Mouse (Mus musculus) neural tube, embryonic 14.5 days (tissue): Measurements from ENCODE around the gene Sipa1l3. TPM values are rescaled to one million over a fixed set of nuclear protein-coding genes. Genes with fewer than 3 reads are reported as not detected.

Experiments used
- ATAC-seq: fragments of 200-750 bp; cut with Nextera tagmentation; 2 replicates; pipeline ENCODE4 v1.8.0; 2017; ENCODE audit warnings: low read depth, mild to moderate bottlenecking, moderate TSS enrichment, moderate library complexity
- H3K27ac ChIP-seq: fragments of 300-500 bp; sonication (generic); 2 replicates; pipeline ENCODE4 v1.5.1; 2014; ENCODE audit warnings: low read depth, mild to moderate bottlenecking, control low read depth, low read length, moderate library complexity, mixed read lengths
- H3K27me3 ChIP-seq: fragments of 300-500 bp; sonication (generic); 2 replicates; pipeline ENCODE4 v1.6.1; 2014; ENCODE audit warnings: low read length; ENCODE audit not compliant: control insufficient read depth, insufficient read depth
- H3K36me3 ChIP-seq: fragments of 300-500 bp; sonication (generic); 2 replicates; pipeline ENCODE4 v1.6.1; 2014; ENCODE audit warnings: low read length, mixed read lengths; ENCODE audit not compliant: control insufficient read depth, insufficient read depth
- H3K4me1 ChIP-seq: fragments of 300-500 bp; sonication (generic); 2 replicates; pipeline ENCODE4 v1.6.1; 2014; ENCODE audit warnings: low read length; ENCODE audit not compliant: control insufficient read depth, insufficient read depth
- H3K4me2 ChIP-seq: fragments of 300-500 bp; sonication (generic); 2 replicates; pipeline ENCODE4 v1.6.1; 2014; ENCODE audit warnings: mild to moderate bottlenecking, low read depth, low read length, control low read depth
- H3K4me3 ChIP-seq: fragments of 300-500 bp; sonication (generic); 2 replicates; pipeline ENCODE4 v1.5.1; 2014; ENCODE audit warnings: low read depth, low read length, control low read depth, mixed read lengths
- H3K9ac ChIP-seq: fragments of 300-500 bp; sonication (generic); replicated peaks from 2 replicates; pipeline ENCODE4 v1.6.1; 2014; ENCODE audit warnings: low read depth, mild to moderate bottlenecking, control low read depth, low read length, mixed read lengths
- H3K9me3 ChIP-seq: fragments of 300-500 bp; sonication (generic); 2 replicates; pipeline ENCODE4 v1.6.1; 2016; ENCODE audit warnings: low read length; ENCODE audit not compliant: control insufficient read depth
- WGBS: fragments of 180-500 bp; shearing (Covaris S2); extraction: QIAGEN DNeasy Blood & Tissue Kit; methylation state at CpG from one replicate; pipeline ENCODE4 v1.1.7; 2014; 5-methylcytosine and 5-hydroxymethylcytosine counted together
- polyA plus RNA-seq: library from polyadenylated mRNA; unstranded; fragments of >200 nt; fragmentation: Nextera tagmentation; extraction: Ambion mirVana; gene quantifications from 2 replicates; pipeline ENCODE4 v1.2.1, GENCODE M21; 2014

The Sipa1l3 gene
- polyA plus RNA-seq, 1 experiment from 2014 or later = 22.1 TPM

- H3K4me1 ChIP-seq = peaks cover 11% of the 10 kb centered on the region; the same call in 1 of the 2 replicates
- no peak for ATAC-seq
Measured at GRCm38 (mm10) chr7:29517178-29517577, 1.3 kb downstream of the Sipa1l3 start.

GRCm38 (mm10) chr7:29515652-29516051 lies 2.8 kb downstream of the Sipa1l3 start:
- Histone ChIP-seq H3K9me3 (no peaks in the 10 kb centered on the region), H3K4me1 (peaks cover 16% of the 10 kb centered on the region; the same call in 1 of the 2 replicates), H3K4me2 (no peak overlapping the region), H3K9ac (no peak overlapping the region), H3K27ac (no peak overlapping the region), H3K27me3 (no peaks in the 10 kb centered on the region), H3K36me3 (no peaks in the 10 kb centered on the region), H3K4me3 (no peak overlapping the region)
- 82% methylated on average over 3 of the region's 3 CpGs for WGBS
- no peak for ATAC-seq

More at GRCm38 (mm10) chr7:29517178-29517577, 1.3 kb downstream of the Sipa1l3 start:
- WGBS = 47% methylated on average over 5 of the region's 5 CpGs
- no peaks in the 10 kb centered on the region for H3K9me3 ChIP-seq
- no peak overlapping the region for H3K27ac ChIP-seq
- no peaks in the 10 kb centered on the region for H3K27me3 ChIP-seq
- H3K4me3 ChIP-seq = peak overlapping the region; percentile 95
- H3K4me2 ChIP-seq = peak overlapping the region; percentile 79
- H3K9ac ChIP-seq = no peak overlapping the region; the same call in none of the 2 replicates
- no peaks in the 10 kb centered on the region for H3K36me3 ChIP-seq

- WGBS = 64% methylated on average over 4 of the region's 4 CpGs
- ATAC-seq = no peak
- H3K9ac ChIP-seq = no peak overlapping the region
- H3K4me1 ChIP-seq = peaks cover 16% of the 10 kb centered on the region; the same call in 1 of the 2 replicates
- H3K4me2 ChIP-seq = no peak overlapping the region
- H3K4me3 ChIP-seq = no peak overlapping the region
- H3K36me3 ChIP-seq = no peaks in the 10 kb centered on the region
- H3K27me3 ChIP-seq = no peaks in the 10 kb centered on the region
- no peaks in the 10 kb centered on the region for H3K9me3 ChIP-seq
- H3K27ac ChIP-seq = no peak overlapping the region
Measured at GRCm38 (mm10) chr7:29512729-29513128, 5.7 kb downstream of the Sipa1l3 start.

- H3K27me3 ChIP-seq = no peaks in the 10 kb centered on the region
- no peaks in the 10 kb centered on the region for H3K36me3 ChIP-seq
- H3K4me2 ChIP-seq = no peak overlapping the region
- ATAC-seq = no peak
- 62% methylated on average over 9 of the region's 9 CpGs for WGBS
- no peak overlapping the region for H3K4me3 ChIP-seq
- H3K27ac ChIP-seq = no peak overlapping the region
- H3K4me1 ChIP-seq = peaks cover 10% of the 10 kb centered on the region; the same call in 1 of the 2 replicates
- H3K9ac ChIP-seq = no peak overlapping the region
- no peaks in the 10 kb centered on the region for H3K9me3 ChIP-seq
Measured at GRCm38 (mm10) chr7:29511598-29512275, 6.7 kb downstream of the Sipa1l3 start.

- no peak for ATAC-seq
- Histone ChIP-seq H3K27ac (no peak overlapping the region), H3K9ac (no peak overlapping the region), H3K27me3 (no peaks in the 10 kb centered on the region), H3K4me1 (peaks cover 14% of the 10 kb centered on the region; the same call in 1 of the 2 replicates), H3K4me2 (no peak overlapping the region), H3K36me3 (no peaks in the 10 kb centered on the region), H3K4me3 (no peak overlapping the region), H3K9me3 (no peaks in the 10 kb centered on the region)
- WGBS = 90% methylated on average over 7 of the region's 7 CpGs
Measured at GRCm38 (mm10) chr7:29508522-29508921, 9.9 kb downstream of the Sipa1l3 start.

- Histone ChIP-seq H3K36me3 (no peaks in the 10 kb centered on the region), H3K4me2 (no peak overlapping the region), H3K4me3 (no peak overlapping the region), H3K9ac (no peak overlapping the region), H3K27ac (no peak overlapping the region), H3K9me3 (no peaks in the 10 kb centered on the region), H3K27me3 (no peaks in the 10 kb centered on the region), H3K4me1 (peaks cover 9% of the 10 kb centered on the region; the same call in 1 of the 2 replicates)
- WGBS = 20% methylated on average over 18 of the region's 18 CpGs
- peak; percentile 54; the same call in 1 of the 2 replicates for ATAC-seq
Measured at GRCm38 (mm10) chr7:29505337-29506318, 12.8 kb downstream of the Sipa1l3 start.

GRCm38 (mm10) chr7:29504683-29505290 lies 13.7 kb downstream of the Sipa1l3 start:
- H3K9ac ChIP-seq = no peak overlapping the region
- H3K27ac ChIP-seq = no peak overlapping the region
- H3K4me2 ChIP-seq = no peak overlapping the region
- H3K36me3 ChIP-seq = no peaks in the 10 kb centered on the region
- H3K9me3 ChIP-seq = no peaks in the 10 kb centered on the region
- H3K27me3 ChIP-seq = no peaks in the 10 kb centered on the region
- no peak for ATAC-seq
- no peak overlapping the region for H3K4me3 ChIP-seq
- H3K4me1 ChIP-seq = peaks cover 9% of the 10 kb centered on the region; the same call in 1 of the 2 replicates
- 79% methylated on average over 7 of the region's 7 CpGs for WGBS

GRCm38 (mm10) chr7:29503616-29504015 lies 14.8 kb downstream of the Sipa1l3 start:
- peaks cover 9% of the 10 kb centered on the region; the same call in 1 of the 2 replicates for H3K4me1 ChIP-seq
- no peak overlapping the region for H3K27ac ChIP-seq
- no peak overlapping the region for H3K4me2 ChIP-seq
- WGBS = 57% methylated on average over 6 of the region's 6 CpGs
- H3K9ac ChIP-seq = no peak overlapping the region
- H3K27me3 ChIP-seq = no peaks in the 10 kb centered on the region
- no peaks in the 10 kb centered on the region for H3K36me3 ChIP-seq
- no peak for ATAC-seq
- no peak overlapping the region for H3K4me3 ChIP-seq
- H3K9me3 ChIP-seq = no peaks in the 10 kb centered on the region
